Mouse (Mus musculus): ENCODE data around the gene Prex1. TPM values are rescaled to one million over a fixed set of nuclear protein-coding genes. Genes with fewer than 3 reads are reported as not detected.

The Prex1 gene
- polyA plus RNA-seq, 1 experiment from 2014 or later = 28.5 TPM

DNA sequence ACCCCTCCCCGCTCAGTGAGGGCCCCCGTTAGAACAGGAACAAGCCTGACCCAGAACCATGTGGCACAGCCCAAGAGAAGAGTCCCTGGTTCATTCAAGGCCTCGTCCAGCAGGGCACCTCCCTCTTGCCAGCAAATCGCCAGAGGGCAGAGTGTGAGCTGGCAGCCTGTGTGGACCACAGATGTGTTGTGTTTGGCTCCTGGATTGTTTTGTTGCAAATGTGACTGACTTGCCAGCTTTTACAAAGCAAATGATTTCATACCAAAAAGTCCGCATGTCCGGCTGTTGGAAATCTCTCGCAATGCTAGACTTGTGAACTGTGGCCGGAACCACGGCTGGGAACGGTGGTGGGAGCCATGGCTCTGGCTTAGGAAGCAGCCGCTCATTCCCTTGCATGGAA, 36.7 kb downstream of the Prex1 start:
- Histone ChIP-seq H3K9me3 (no peaks in the 10 kb centered on the region), H3K9ac (0 out of 2 replicates have a peak overlapping the region, but pooled peaks have one; percentile 44), H3K4me3 (no peak overlapping the region), H3K4me1 (replicated peaks) (peaks cover 90% of the 10 kb centered on the region), H3K27me3 (no peaks in the 10 kb centered on the region), H3K4me2 (no peak overlapping the region), H3K36me3 (no peaks in the 10 kb centered on the region), H3K27ac (replicated peaks) (peak overlapping the region; percentile 73)
- no peak for ATAC-seq (ENCODE audit: low read depth)
- WGBS = 63% methylated on average over 11 of the region's 11 CpGs

GRCm38 (mm10) chr2:166676498-166676897, 37.1 kb downstream of the Prex1 start:
- peak overlapping the region; percentile 44; the same call in 1 of the 2 replicates for H3K9ac ChIP-seq
- no peaks in the 10 kb centered on the region for H3K9me3 ChIP-seq
- ATAC-seq (ENCODE audit: low read depth) = no peak
- H3K4me3 ChIP-seq = no peak overlapping the region
- H3K27ac ChIP-seq (replicated peaks) = peak overlapping the region; percentile 73
- WGBS = 61% methylated on average over 14 of the region's 14 CpGs
- no peaks in the 10 kb centered on the region for H3K36me3 ChIP-seq
- peaks cover 90% of the 10 kb centered on the region for H3K4me1 ChIP-seq (replicated peaks)
- H3K4me2 ChIP-seq = no peak overlapping the region
- no peaks in the 10 kb centered on the region for H3K27me3 ChIP-seq

DNA sequence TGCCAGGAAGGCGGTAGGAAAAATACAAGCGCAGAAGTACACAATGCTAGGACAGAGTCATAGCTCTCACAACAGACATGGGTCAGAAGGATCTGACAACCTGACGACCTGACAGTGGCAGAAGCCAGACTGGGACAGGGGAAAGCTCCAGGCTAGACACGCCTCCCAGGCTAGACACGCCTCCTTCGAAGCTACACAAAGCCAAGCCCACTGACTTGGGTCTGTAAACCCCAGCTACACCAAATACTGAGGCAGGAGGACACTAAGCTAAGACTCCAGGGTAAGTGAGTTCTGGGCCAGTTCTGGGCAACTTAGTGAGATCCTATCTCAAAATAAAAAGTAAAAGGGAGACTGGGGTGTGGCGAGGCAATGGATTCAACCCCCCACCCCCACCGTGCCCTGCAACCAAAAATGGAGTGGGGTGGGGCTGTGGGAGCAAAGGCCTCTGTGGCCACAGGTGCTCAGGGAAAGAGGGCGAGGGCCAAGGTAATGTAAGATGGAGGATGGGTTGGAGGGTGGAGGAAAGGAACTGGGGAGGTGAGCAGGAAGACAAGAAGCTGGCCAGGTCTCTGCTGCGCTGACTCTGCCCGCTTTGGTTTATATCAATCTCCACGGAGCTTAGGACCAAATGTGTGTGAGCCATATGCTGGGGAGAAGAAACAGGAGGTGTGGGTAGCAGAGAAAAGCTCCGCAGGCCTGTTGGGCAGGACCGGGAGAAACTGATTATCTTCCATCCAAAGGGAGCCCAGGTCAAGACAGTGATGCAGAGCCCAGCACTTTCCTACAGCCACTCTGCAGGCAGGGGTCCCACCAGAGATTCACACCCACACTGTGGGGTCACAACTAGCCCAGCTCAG, 37.8 kb downstream of the Prex1 start:
- Histone ChIP-seq H3K9me3 (no peaks in the 10 kb centered on the region), H3K27me3 (no peaks in the 10 kb centered on the region), H3K4me2 (peak overlapping the region; percentile 21), H3K4me1 (replicated peaks) (peaks cover 97% of the 10 kb centered on the region), H3K27ac (replicated peaks) (peak overlapping the region; percentile 73), H3K9ac (peak overlapping the region; percentile 44; the same call in 1 of the 2 replicates), H3K36me3 (no peaks in the 10 kb centered on the region), H3K4me3 (no peak overlapping the region)
- ATAC-seq (ENCODE audit: low read depth) = no peak
- 40% methylated on average over 14 of the region's 14 CpGs for WGBS

DNA sequence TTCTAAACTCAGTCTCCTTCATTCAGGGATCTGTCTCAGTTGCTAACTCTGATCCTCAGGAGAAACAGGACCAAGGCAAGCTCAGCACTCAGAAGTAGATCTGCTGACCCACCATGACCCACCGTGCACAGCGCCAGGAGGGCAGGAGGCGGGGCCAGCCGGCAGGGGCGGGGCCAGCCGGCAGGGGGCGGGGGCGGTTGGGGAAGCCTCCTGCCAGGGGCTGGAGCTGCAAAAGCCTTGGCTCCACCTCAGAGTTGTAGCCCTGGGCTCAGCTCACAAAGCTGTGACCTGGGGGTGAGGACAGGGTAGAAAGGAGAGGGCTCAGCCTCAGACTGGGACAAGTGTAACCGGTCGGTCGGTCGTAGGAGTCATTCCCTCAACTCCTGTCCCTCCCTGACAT, 38.9 kb downstream of the Prex1 start:
- Histone ChIP-seq H3K9ac (no peak overlapping the region), H3K27ac (replicated peaks) (no peak overlapping the region; the same call in 1 of the 2 replicates), H3K27me3 (no peaks in the 10 kb centered on the region), H3K9me3 (no peaks in the 10 kb centered on the region), H3K4me1 (replicated peaks) (peaks cover 94% of the 10 kb centered on the region), H3K4me2 (no peak overlapping the region), H3K4me3 (no peak overlapping the region), H3K36me3 (no peaks in the 10 kb centered on the region)
- 6% methylated on average over 12 of the region's 12 CpGs for WGBS
- no peak for ATAC-seq (ENCODE audit: low read depth)

GRCm38 (mm10) chr2:166673951-166674350, 39.7 kb downstream of the Prex1 start:
- H3K36me3 ChIP-seq = no peaks in the 10 kb centered on the region
- H3K9ac ChIP-seq = no peak overlapping the region
- H3K4me1 ChIP-seq (replicated peaks) = peaks cover 94% of the 10 kb centered on the region
- no peak overlapping the region for H3K4me3 ChIP-seq
- no peak for ATAC-seq (ENCODE audit: low read depth)
- no peaks in the 10 kb centered on the region for H3K27me3 ChIP-seq
- 92% methylated on average over 12 of the region's 12 CpGs for WGBS
- no peak overlapping the region for H3K27ac ChIP-seq (replicated peaks)
- no peak overlapping the region for H3K4me2 ChIP-seq
- no peaks in the 10 kb centered on the region for H3K9me3 ChIP-seq

DNA sequence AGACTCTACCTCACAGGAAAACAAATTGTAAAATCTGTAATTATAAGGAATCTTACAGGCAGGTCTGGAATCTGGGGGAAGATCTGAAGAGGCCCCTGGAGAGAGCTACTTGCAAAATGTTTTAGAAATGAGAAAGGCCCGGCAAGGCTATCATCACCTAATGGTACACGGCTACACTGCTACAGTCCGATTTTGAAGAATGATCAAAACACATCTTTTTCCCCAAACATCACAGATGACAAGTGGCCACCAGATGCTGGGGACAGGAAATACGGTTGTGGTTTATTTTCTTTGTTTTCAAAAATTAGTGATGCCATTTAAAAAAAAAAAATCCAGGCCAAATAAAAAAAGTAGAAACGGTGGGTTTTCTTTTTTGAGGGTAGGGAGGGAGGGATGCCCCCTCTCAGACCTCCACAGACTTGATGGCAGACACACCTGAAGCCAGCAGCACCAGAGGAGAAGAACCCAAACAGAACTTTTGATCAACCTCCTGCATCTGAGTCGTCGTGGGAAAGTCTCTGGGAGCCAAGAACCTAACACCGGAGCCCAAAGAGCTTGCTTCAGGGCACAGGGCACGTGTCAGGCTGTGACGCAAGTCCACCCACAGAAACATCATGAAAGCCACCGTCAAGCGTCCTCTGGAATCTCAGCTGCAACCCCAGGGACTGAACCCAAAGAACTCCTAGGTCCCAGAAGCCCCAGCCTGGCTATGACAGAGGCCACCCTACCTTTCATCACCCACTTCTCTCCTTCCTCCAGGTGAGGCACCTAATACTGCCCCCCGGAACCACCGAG, 41.3 kb downstream of the Prex1 start:
- Histone ChIP-seq H3K27me3 (no peaks in the 10 kb centered on the region), H3K36me3 (no peaks in the 10 kb centered on the region), H3K4me3 (no peak overlapping the region), H3K9me3 (no peaks in the 10 kb centered on the region), H3K9ac (no peak overlapping the region), H3K27ac (replicated peaks) (peak overlapping the region; percentile 71), H3K4me1 (replicated peaks) (peaks cover 96% of the 10 kb centered on the region), H3K4me2 (no peak overlapping the region)
- WGBS = 76% methylated on average over 14 of the region's 14 CpGs
- no peak for ATAC-seq (ENCODE audit: low read depth)

- H3K36me3 ChIP-seq = no peaks in the 10 kb centered on the region
- H3K9ac ChIP-seq = 0 out of 2 replicates have a peak overlapping the region, but pooled peaks have one; percentile 8
- peak overlapping the region; percentile 71 for H3K27ac ChIP-seq (replicated peaks)
- no peaks in the 10 kb centered on the region for H3K27me3 ChIP-seq
- peaks cover 96% of the 10 kb centered on the region for H3K4me1 ChIP-seq (replicated peaks)
- no peak overlapping the region for H3K4me3 ChIP-seq
- H3K9me3 ChIP-seq = no peaks in the 10 kb centered on the region
- no peak for ATAC-seq (ENCODE audit: low read depth)
- WGBS = 89% methylated on average over 14 of the region's 14 CpGs
- H3K4me2 ChIP-seq = no peak overlapping the region
Measured at GRCm38 (mm10) chr2:166671614-166672013, 42.0 kb downstream of the Prex1 start.

GRCm38 (mm10) chr2:166671019-166671418, 42.6 kb downstream of the Prex1 start:
- peak; percentile 78 for ATAC-seq (ENCODE audit: low read depth)
- peak overlapping the region; percentile 8; the same call in 1 of the 2 replicates for H3K9ac ChIP-seq
- WGBS = 7% methylated on average over 8 of the region's 8 CpGs
- H3K36me3 ChIP-seq = no peaks in the 10 kb centered on the region
- H3K4me1 ChIP-seq (replicated peaks) = peaks cover 96% of the 10 kb centered on the region
- peak overlapping the region; percentile 71 for H3K27ac ChIP-seq (replicated peaks)
- H3K27me3 ChIP-seq = no peaks in the 10 kb centered on the region
- H3K4me2 ChIP-seq = no peak overlapping the region
- no peak overlapping the region for H3K4me3 ChIP-seq
- H3K9me3 ChIP-seq = no peaks in the 10 kb centered on the region

- no peaks in the 10 kb centered on the region for H3K27me3 ChIP-seq
- ATAC-seq (ENCODE audit: low read depth) = no peak
- WGBS = 78% methylated on average over 9 of the region's 9 CpGs
- no peak overlapping the region for H3K4me3 ChIP-seq
- 0 out of 2 replicates have a peak overlapping the region, but pooled peaks have one; percentile 75 for H3K27ac ChIP-seq (replicated peaks)
- H3K4me1 ChIP-seq (replicated peaks) = peaks cover 95% of the 10 kb centered on the region
- no peaks in the 10 kb centered on the region for H3K9me3 ChIP-seq
- no peak overlapping the region for H3K4me2 ChIP-seq
- H3K36me3 ChIP-seq = no peaks in the 10 kb centered on the region
- 0 out of 2 replicates have a peak overlapping the region, but pooled peaks have one; percentile 31 for H3K9ac ChIP-seq
Measured at GRCm38 (mm10) chr2:166669922-166670321, 43.7 kb downstream of the Prex1 start.

DNA sequence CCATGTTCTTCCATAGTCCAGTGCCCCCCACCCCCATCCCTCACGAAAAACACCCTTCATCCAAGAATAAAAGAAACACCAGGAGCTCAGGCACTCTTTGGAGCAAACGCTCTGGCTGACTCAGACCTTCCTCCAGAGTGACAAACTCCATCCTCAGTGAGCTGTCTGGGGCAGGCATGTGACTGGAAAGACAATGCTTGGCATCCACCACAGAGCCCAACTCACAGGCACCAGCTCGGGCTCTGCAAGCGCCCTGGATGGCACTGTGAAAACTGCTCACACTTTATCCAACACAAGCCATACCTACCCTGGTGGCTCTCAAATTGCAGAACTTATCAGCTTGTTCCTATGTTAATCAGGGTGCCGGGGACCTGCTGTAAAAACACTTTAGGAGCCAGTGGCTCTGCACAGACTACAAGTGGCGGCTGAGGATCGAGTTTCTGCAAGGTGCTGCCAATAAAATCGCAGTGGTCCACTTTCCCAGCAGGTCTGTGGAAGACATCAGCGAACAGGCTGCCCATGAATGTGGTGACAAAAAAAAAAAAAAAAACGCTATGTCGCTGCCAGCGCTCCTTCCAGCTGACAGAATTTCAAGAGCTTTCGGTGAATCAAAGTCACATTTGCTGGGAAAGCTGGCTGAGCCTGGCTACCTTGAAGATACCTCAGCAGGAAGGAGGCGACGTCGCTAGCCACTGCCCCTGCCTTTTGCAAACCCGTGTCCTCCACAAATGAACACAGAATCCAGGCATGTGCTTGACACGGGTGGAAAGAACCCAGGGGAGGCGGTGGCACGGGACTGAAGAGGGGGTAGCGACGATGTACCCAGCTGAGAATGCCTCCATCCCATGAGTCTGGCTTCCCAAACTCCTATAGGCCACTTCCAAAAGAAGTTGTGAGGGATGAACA, 45.6 kb downstream of the Prex1 start:
- no peaks in the 10 kb centered on the region for H3K27me3 ChIP-seq
- 25% methylated on average over 22 of the region's 22 CpGs for WGBS
- no peaks in the 10 kb centered on the region for H3K9me3 ChIP-seq
- H3K4me1 ChIP-seq (replicated peaks) = peaks cover 96% of the 10 kb centered on the region
- peak overlapping the region; percentile 43; the same call in 1 of the 2 replicates for H3K9ac ChIP-seq
- ATAC-seq (ENCODE audit: low read depth) = peak; percentile 40; the same call in 1 of the 2 replicates
- no peak overlapping the region for H3K4me3 ChIP-seq
- no peaks in the 10 kb centered on the region for H3K36me3 ChIP-seq
- H3K27ac ChIP-seq (replicated peaks) = peak overlapping the region; percentile 75
- H3K4me2 ChIP-seq = 0 out of 2 replicates have a peak overlapping the region, but pooled peaks have one; percentile 7

GRCm38 (mm10) chr2:166666175-166666574, 47.5 kb downstream of the Prex1 start:
- Histone ChIP-seq H3K4me3 (no peak overlapping the region), H3K36me3 (no peaks in the 10 kb centered on the region), H3K9me3 (no peaks in the 10 kb centered on the region), H3K27me3 (no peaks in the 10 kb centered on the region), H3K27ac (replicated peaks) (no peak overlapping the region), H3K4me1 (replicated peaks) (peaks cover 95% of the 10 kb centered on the region), H3K9ac (no peak overlapping the region), H3K4me2 (no peak overlapping the region)
- 92% methylated on average over 13 of the region's 13 CpGs for WGBS
- ATAC-seq (ENCODE audit: low read depth) = no peak

All from neural tube, embryonic 13.5 days (tissue).